Mouse (Mus musculus): Measurements from ENCODE around the gene Coro1b. TPM values are rescaled to one million over a fixed set of nuclear protein-coding genes. Genes with fewer than 3 reads are reported as not detected.
"Not testable (repeated sequence)": the region's sequence is repeated elsewhere in the genome, so short reads cannot be mapped to it uniquely, and the experiment has no call there.

Coro1b gene
- polyA plus RNA-seq, 1 experiment from 2014 or later = 176 TPM

- H3K4me2 ChIP-seq (ENCODE audit: low read depth, low read length) = no peak overlapping the region
- H3K27ac ChIP-seq (ENCODE audit: low read length) = no peak overlapping the region
- H3K4me1 ChIP-seq (ENCODE audit: control insufficient read depth, insufficient read depth, low read length) = peaks cover 16% of the 10 kb centered on the region
- H3K4me3 ChIP-seq (replicated peaks; ENCODE audit: low read length) = no peak overlapping the region
- 75% methylated on average over 4 of the region's 4 CpGs for WGBS
- H3K9ac ChIP-seq (ENCODE audit: low read length) = 0 out of 2 replicates have a peak overlapping the region, but pooled peaks have one; percentile 14
- no peaks in the 10 kb centered on the region for H3K9me3 ChIP-seq (replicated peaks; ENCODE audit: control insufficient read depth, low read length)
- ATAC-seq (ENCODE audit: insufficient read depth, low FRiP score) = no peak
- no peaks in the 10 kb centered on the region for H3K27me3 ChIP-seq (ENCODE audit: control insufficient read depth, insufficient read depth, low read length)
- H3K36me3 ChIP-seq (ENCODE audit: control insufficient read depth, insufficient read depth, low read length) = 0 out of 2 replicates have a peak, but pooled peaks cover 6% of the 10 kb centered on the region
Measured at GRCm38 (mm10) chr19:4124432-4124831, 24.0 kb upstream of the Coro1b start.

GRCm38 (mm10) chr19:4125268-4125667, 23.2 kb upstream of the Coro1b start:
- H3K4me3 ChIP-seq (replicated peaks; ENCODE audit: low read length) = peak overlapping the region; percentile 60
- H3K4me1 ChIP-seq (ENCODE audit: control insufficient read depth, insufficient read depth, low read length) = peaks cover 15% of the 10 kb centered on the region
- 26% methylated on average over 3 of the region's 4 CpGs for WGBS
- 0 out of 2 replicates have a peak, but pooled peaks cover 11% of the 10 kb centered on the region for H3K36me3 ChIP-seq (ENCODE audit: control insufficient read depth, insufficient read depth, low read length)
- H3K27ac ChIP-seq (ENCODE audit: low read length); H3K27me3 ChIP-seq (ENCODE audit: control insufficient read depth, insufficient read depth, low read length); H3K9me3 ChIP-seq (replicated peaks; ENCODE audit: control insufficient read depth, low read length): not testable (repeated sequence)
- ATAC-seq (ENCODE audit: insufficient read depth, low FRiP score) = peak; percentile 26
- peak overlapping the region; percentile 63; the same call in 1 of the 2 replicates for H3K9ac ChIP-seq (ENCODE audit: low read length)
- peak overlapping the region; percentile 52 for H3K4me2 ChIP-seq (ENCODE audit: low read depth, low read length)

GRCm38 (mm10) chr19:4125741-4126696, 22.4 kb upstream of the Coro1b start, which contains the start of gene Aip:
Aip (minus strand) TSS chr19:4125858.
- ATAC-seq (ENCODE audit: insufficient read depth, low FRiP score) = peak; percentile 95
- Histone ChIP-seq H3K9me3 (replicated peaks; ENCODE audit: control insufficient read depth, low read length) (no peaks in the 10 kb centered on the region), H3K4me3 (replicated peaks; ENCODE audit: low read length) (peak within 1 kb of the TSS; percentile 60), H3K27me3 (ENCODE audit: control insufficient read depth, insufficient read depth, low read length) (no peaks in the 10 kb centered on the region), H3K4me1 (ENCODE audit: control insufficient read depth, insufficient read depth, low read length) (peaks cover 7% of the 10 kb centered on the region), H3K9ac (ENCODE audit: low read length) (peak within 1 kb of the TSS; percentile 82), H3K27ac (ENCODE audit: low read length) (peak within 1 kb of the TSS; percentile 16), H3K4me2 (ENCODE audit: low read depth, low read length) (peak within 1 kb of the TSS; percentile 68), H3K36me3 (ENCODE audit: control insufficient read depth, insufficient read depth, low read length) (0 out of 2 replicates have a peak, but pooled peaks cover 12% of the 10 kb centered on the region)
- under 1% methylated on average over 60 of the region's 64 CpGs for WGBS

- peaks cover 7% of the 10 kb centered on the region for H3K4me1 ChIP-seq (ENCODE audit: control insufficient read depth, insufficient read depth, low read length)
- WGBS = 50% methylated on average over 7 of the region's 7 CpGs
- H3K9ac ChIP-seq (ENCODE audit: low read length) = peak overlapping the region; percentile 82
- no peaks in the 10 kb centered on the region for H3K9me3 ChIP-seq (replicated peaks; ENCODE audit: control insufficient read depth, low read length)
- H3K4me3 ChIP-seq (replicated peaks; ENCODE audit: low read length) = peak overlapping the region; percentile 60
- no peak for ATAC-seq (ENCODE audit: insufficient read depth, low FRiP score)
- no peaks in the 10 kb centered on the region for H3K27me3 ChIP-seq (ENCODE audit: control insufficient read depth, insufficient read depth, low read length)
- H3K4me2 ChIP-seq (ENCODE audit: low read depth, low read length) = peak overlapping the region; percentile 68
- peak overlapping the region; percentile 43 for H3K27ac ChIP-seq (ENCODE audit: low read length)
- peaks cover 21% of the 10 kb centered on the region; the same call in 1 of the 2 replicates for H3K36me3 ChIP-seq (ENCODE audit: control insufficient read depth, insufficient read depth, low read length)
Measured at GRCm38 (mm10) chr19:4126759-4127495, 21.5 kb upstream of the Coro1b start.

GRCm38 (mm10) chr19:4129462-4129861, 19.0 kb upstream of the Coro1b start:
- Histone ChIP-seq H3K9ac (ENCODE audit: low read length) (no peak overlapping the region; the same call in 1 of the 2 replicates), H3K27me3 (ENCODE audit: control insufficient read depth, insufficient read depth, low read length) (no peaks in the 10 kb centered on the region), H3K36me3 (ENCODE audit: control insufficient read depth, insufficient read depth, low read length) (peaks cover 28% of the 10 kb centered on the region), H3K4me1 (ENCODE audit: control insufficient read depth, insufficient read depth, low read length) (peaks cover 7% of the 10 kb centered on the region), H3K27ac (ENCODE audit: low read length) (no peak overlapping the region), H3K4me2 (ENCODE audit: low read depth, low read length) (no peak overlapping the region), H3K9me3 (replicated peaks; ENCODE audit: control insufficient read depth, low read length) (no peaks in the 10 kb centered on the region), H3K4me3 (replicated peaks; ENCODE audit: low read length) (no peak overlapping the region)
- WGBS = 88% methylated on average over 7 of the region's 7 CpGs
- ATAC-seq (ENCODE audit: insufficient read depth, low FRiP score) = no peak

GRCm38 (mm10) chr19:4130106-4130505, 18.3 kb upstream of the Coro1b start:
- H3K27ac ChIP-seq (ENCODE audit: low read length) = no peak overlapping the region
- peaks cover 28% of the 10 kb centered on the region for H3K36me3 ChIP-seq (ENCODE audit: control insufficient read depth, insufficient read depth, low read length)
- H3K27me3 ChIP-seq (ENCODE audit: control insufficient read depth, insufficient read depth, low read length) = no peaks in the 10 kb centered on the region
- H3K9ac ChIP-seq (ENCODE audit: low read length) = no peak overlapping the region
- peaks cover 7% of the 10 kb centered on the region for H3K4me1 ChIP-seq (ENCODE audit: control insufficient read depth, insufficient read depth, low read length)
- H3K9me3 ChIP-seq (replicated peaks; ENCODE audit: control insufficient read depth, low read length) = no peaks in the 10 kb centered on the region
- ATAC-seq (ENCODE audit: insufficient read depth, low FRiP score) = no peak
- 83% methylated on average over 4 of the region's 4 CpGs for WGBS
- H3K4me3 ChIP-seq (replicated peaks; ENCODE audit: low read length) = no peak overlapping the region
- no peak overlapping the region for H3K4me2 ChIP-seq (ENCODE audit: low read depth, low read length)

GRCm38 (mm10) chr19:4131075-4131474, 17.3 kb upstream of the Coro1b start:
- H3K4me2 ChIP-seq (ENCODE audit: low read depth, low read length) = no peak overlapping the region
- peaks cover 7% of the 10 kb centered on the region for H3K4me1 ChIP-seq (ENCODE audit: control insufficient read depth, insufficient read depth, low read length)
- no peak overlapping the region for H3K4me3 ChIP-seq (replicated peaks; ENCODE audit: low read length)
- H3K36me3 ChIP-seq (ENCODE audit: control insufficient read depth, insufficient read depth, low read length) = peaks cover 28% of the 10 kb centered on the region
- 83% methylated on average over 5 of the region's 5 CpGs for WGBS
- no peaks in the 10 kb centered on the region for H3K9me3 ChIP-seq (replicated peaks; ENCODE audit: control insufficient read depth, low read length)
- no peak overlapping the region for H3K9ac ChIP-seq (ENCODE audit: low read length)
- no peak for ATAC-seq (ENCODE audit: insufficient read depth, low FRiP score)
- no peak overlapping the region for H3K27ac ChIP-seq (ENCODE audit: low read length)
- H3K27me3 ChIP-seq (ENCODE audit: control insufficient read depth, insufficient read depth, low read length) = no peaks in the 10 kb centered on the region

- Histone ChIP-seq H3K36me3 (ENCODE audit: control insufficient read depth, insufficient read depth, low read length) (peaks cover 28% of the 10 kb centered on the region), H3K27me3 (ENCODE audit: control insufficient read depth, insufficient read depth, low read length) (no peaks in the 10 kb centered on the region), H3K27ac (ENCODE audit: low read length) (no peak overlapping the region), H3K4me3 (replicated peaks; ENCODE audit: low read length) (no peak overlapping the region), H3K9me3 (replicated peaks; ENCODE audit: control insufficient read depth, low read length) (no peaks in the 10 kb centered on the region), H3K4me2 (ENCODE audit: low read depth, low read length) (no peak overlapping the region), H3K4me1 (ENCODE audit: control insufficient read depth, insufficient read depth, low read length) (peaks cover 3% of the 10 kb centered on the region), H3K9ac (ENCODE audit: low read length) (no peak overlapping the region)
- 82% methylated on average over 2 of the region's 2 CpGs for WGBS
- no peak for ATAC-seq (ENCODE audit: insufficient read depth, low FRiP score)
Measured at GRCm38 (mm10) chr19:4131768-4132167, 16.7 kb upstream of the Coro1b start.

- H3K27ac ChIP-seq (ENCODE audit: low read length) = no peak overlapping the region
- no peaks in the 10 kb centered on the region for H3K4me1 ChIP-seq (ENCODE audit: control insufficient read depth, insufficient read depth, low read length)
- H3K4me3 ChIP-seq (replicated peaks; ENCODE audit: low read length) = no peak overlapping the region
- no peak overlapping the region for H3K9ac ChIP-seq (ENCODE audit: low read length)
- H3K27me3 ChIP-seq (ENCODE audit: control insufficient read depth, insufficient read depth, low read length) = no peaks in the 10 kb centered on the region
- H3K9me3 ChIP-seq (replicated peaks; ENCODE audit: control insufficient read depth, low read length) = no peaks in the 10 kb centered on the region
- WGBS = 89% methylated on average over 4 of the region's 4 CpGs
- no peak for ATAC-seq (ENCODE audit: insufficient read depth, low FRiP score)
- H3K36me3 ChIP-seq (ENCODE audit: control insufficient read depth, insufficient read depth, low read length) = peaks cover 23% of the 10 kb centered on the region
- no peak overlapping the region for H3K4me2 ChIP-seq (ENCODE audit: low read depth, low read length)
Measured at GRCm38 (mm10) chr19:4134354-4134753, 14.1 kb upstream of the Coro1b start.
